Mouse (Mus musculus): Measurements from ENCODE around the gene Ppm1b.

Gene Ppm1b

GRCm38 (mm10) chr17:85072383-85072782, 115.8 kb downstream of the Ppm1b start:
- DNase-seq (ENCODE audit: low spot score): no peak

DNA sequence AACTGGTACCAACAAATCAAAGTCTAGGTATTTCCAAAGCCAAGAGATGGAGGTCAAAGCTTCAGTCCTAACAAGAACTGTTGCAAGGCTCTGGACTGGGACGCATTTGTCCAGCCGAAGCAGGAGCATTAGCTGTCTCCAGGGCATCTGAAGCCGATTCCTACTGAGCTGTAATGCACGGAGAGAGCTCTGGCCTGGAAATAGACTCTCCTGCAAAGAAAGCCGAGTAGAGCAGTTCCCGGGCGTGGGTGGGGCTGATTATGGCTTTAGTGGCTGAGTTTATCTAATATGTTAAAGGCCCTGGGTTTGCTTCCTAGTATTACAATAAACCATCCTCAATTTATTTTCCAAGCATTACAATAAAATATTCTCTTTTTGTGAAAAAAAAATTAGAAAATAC, 116.7 kb downstream of the Ppm1b start:
- no peak for DNase-seq (ENCODE audit: low spot score)

All from urinary bladder, postnatal 10 days (tissue).